Mouse (Mus musculus) intestine, postnatal 0 days (tissue): ENCODE measurements around the gene Vwc2l. TPM values are rescaled to one million over a fixed set of nuclear protein-coding genes. Genes with fewer than 3 reads are reported as not detected.

ENCODE experiments used
- ATAC-seq: fragments of 200-750 bp; cut with Nextera tagmentation; 2 replicates; pipeline ENCODE4 v1.8.0; 2017; ENCODE audit warnings: mild to moderate bottlenecking, moderate TSS enrichment, moderate library complexity
- H3K27ac ChIP-seq: fragments of 300-500 bp; sonication (generic); 2 replicates; pipeline ENCODE4 v1.5.1; 2014; ENCODE audit warnings: mild to moderate bottlenecking, low read depth, low read length, moderate library complexity
- H3K27me3 ChIP-seq: fragments of 300-500 bp; sonication (generic); replicated peaks from 2 replicates; pipeline ENCODE4 v1.6.1; 2014; ENCODE audit warnings: low read length, mixed read lengths; ENCODE audit not compliant: control insufficient read depth, insufficient read depth
- H3K36me3 ChIP-seq: fragments of 300-500 bp; sonication (generic); 2 replicates; pipeline ENCODE4 v1.6.1; 2014; ENCODE audit warnings: mild to moderate bottlenecking, moderate library complexity; ENCODE audit not compliant: control insufficient read depth, insufficient read depth
- H3K4me1 ChIP-seq: fragments of 300-500 bp; sonication (generic); replicated peaks from 2 replicates; pipeline ENCODE4 v1.6.1; 2014; ENCODE audit warnings: antibody characterized with exemption, low read length, mixed read lengths; ENCODE audit not compliant: control insufficient read depth, insufficient read depth
- H3K4me2 ChIP-seq: fragments of 300-500 bp; sonication (generic); replicated peaks from 2 replicates; pipeline ENCODE4 v1.6.1; 2014; ENCODE audit warnings: low read depth, mild to moderate bottlenecking, moderate library complexity
- H3K4me3 ChIP-seq: fragments of 300-500 bp; sonication (generic); 2 replicates; pipeline ENCODE4 v1.5.1; 2014; ENCODE audit warnings: low read depth, low read length
- H3K9ac ChIP-seq: fragments of 300-500 bp; sonication (generic); 2 replicates; pipeline ENCODE4 v1.6.1; 2014; ENCODE audit warnings: mild to moderate bottlenecking, low read depth, low read length
- H3K9me3 ChIP-seq: fragments of 300-500 bp; sonication (generic); 2 replicates; pipeline ENCODE4 v1.6.1; 2016; ENCODE audit warnings: mixed run types; ENCODE audit not compliant: control insufficient read depth
- CTCF ChIP-seq: sonication (generic); IDR thresholded peaks from 2 replicates; pipeline ENCODE4 v1.5.1; 2016; ENCODE audit warnings: low read depth, mild to moderate bottlenecking, control low read depth, antibody characterized with exemption, moderate library complexity
- WGBS: fragments of 180-500 bp; shearing (Covaris S2); extraction: QIAGEN DNeasy Blood & Tissue Kit; methylation state at CpG from one replicate; pipeline ENCODE4 v1.1.7; 2014; 5-methylcytosine and 5-hydroxymethylcytosine counted together
- polyA plus RNA-seq: library from polyadenylated mRNA; unstranded; fragments of >200 nt; fragmentation: Nextera tagmentation; extraction: Ambion mirVana; gene quantifications from 2 replicates; pipeline ENCODE4 v1.2.1, GENCODE M21; 2015

Vwc2l gene
- polyA plus RNA-seq, 1 experiment from 2014 or later = 0.17 TPM

DNA sequence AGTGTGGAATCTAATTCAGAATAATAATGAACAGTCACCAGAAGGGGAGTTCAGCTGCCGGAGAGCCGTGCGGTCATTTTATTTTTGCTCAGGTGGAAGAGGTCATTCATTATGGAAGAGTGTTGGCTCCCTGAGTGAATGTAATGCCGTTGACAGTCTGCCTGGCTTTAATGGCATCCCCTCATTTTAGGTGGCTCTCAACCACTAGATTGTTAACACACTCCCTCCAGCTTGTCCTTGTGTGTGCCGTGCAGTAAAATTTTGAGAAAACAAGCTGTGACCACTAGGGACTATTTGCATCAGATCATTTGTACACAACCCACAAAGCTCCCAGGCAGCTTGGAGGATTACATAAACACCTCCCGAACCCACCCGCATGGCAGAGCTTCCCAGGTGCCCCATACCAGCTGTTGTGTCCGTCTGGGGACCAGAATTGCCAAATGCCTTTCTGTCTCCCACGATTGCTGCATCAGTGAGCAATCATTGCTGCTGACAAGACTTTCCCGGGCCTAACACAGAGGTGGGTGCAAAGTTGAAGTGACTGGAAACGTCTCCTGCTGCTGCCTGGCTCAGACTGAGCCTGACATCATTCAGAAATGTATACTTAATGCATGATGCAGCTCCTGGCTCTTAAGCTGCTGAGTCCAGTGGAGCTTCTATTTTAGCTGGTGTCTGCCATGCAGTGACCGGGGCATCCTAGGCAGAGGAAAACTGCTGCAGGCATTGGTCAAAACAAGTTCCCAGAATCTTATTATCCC lies 126.3 kb downstream of the Vwc2l start:
- Histone ChIP-seq H3K9ac (no peak overlapping the region), H3K27ac (no peak overlapping the region), H3K9me3 (no peaks in the 10 kb centered on the region), H3K36me3 (no peaks in the 10 kb centered on the region), H3K27me3 (no peaks in the 10 kb centered on the region), H3K4me2 (no peak overlapping the region), H3K4me1 (no peaks in the 10 kb centered on the region), H3K4me3 (no peak overlapping the region)
- no peak for TF ChIP-seq CTCF
- no peak for ATAC-seq
- WGBS = 65% methylated on average over 12 of the region's 12 CpGs

DNA sequence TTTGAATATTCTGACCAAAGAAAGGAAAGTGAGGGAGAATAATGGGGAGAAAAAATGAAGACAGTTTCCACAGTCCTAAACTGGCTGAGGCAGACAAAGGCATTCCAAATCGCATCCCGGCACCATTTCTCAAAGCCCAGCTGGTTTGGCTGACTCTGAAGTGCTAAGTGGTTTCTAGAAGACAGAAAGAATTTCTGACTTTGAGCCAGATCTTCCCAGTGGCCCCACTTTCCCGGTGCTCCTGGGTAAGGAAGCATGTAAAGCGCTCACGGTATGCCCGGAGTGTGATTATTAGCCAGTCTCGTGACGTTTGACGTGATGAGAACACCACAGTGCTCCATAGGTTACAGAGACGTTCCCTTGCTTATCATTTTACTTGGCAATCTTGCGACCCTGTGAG lies 127.9 kb downstream of the Vwc2l start:
- no peaks in the 10 kb centered on the region for H3K4me1 ChIP-seq
- no peak overlapping the region for H3K4me2 ChIP-seq
- no peak overlapping the region for H3K4me3 ChIP-seq
- H3K9me3 ChIP-seq = no peaks in the 10 kb centered on the region
- no peak overlapping the region for H3K9ac ChIP-seq
- no peaks in the 10 kb centered on the region for H3K36me3 ChIP-seq
- TF ChIP-seq CTCF = no peak
- no peaks in the 10 kb centered on the region for H3K27me3 ChIP-seq
- H3K27ac ChIP-seq = no peak overlapping the region
- ATAC-seq = no peak
- WGBS = 71% methylated on average over 11 of the region's 11 CpGs

DNA sequence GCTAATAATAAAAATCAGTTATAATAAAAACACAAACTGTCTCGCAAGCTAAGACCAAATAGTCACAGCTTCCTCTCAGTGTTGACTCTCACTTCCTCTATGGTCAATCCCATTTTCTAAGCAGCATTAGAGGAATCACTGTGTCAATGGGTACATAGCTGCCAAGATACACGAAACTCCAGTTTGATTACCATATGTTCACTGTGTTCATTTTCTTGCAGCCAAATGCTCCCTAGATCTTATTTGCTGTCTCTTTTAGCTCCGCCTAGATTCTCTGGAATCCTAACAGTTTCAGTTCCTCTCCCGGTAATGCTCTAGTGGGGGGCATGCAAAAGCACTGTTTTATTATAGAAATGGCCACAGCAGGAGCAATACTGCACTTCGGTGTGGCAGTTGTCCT lies 130.4 kb downstream of the Vwc2l start:
- Histone ChIP-seq H3K27ac (no peak overlapping the region), H3K4me3 (no peak overlapping the region), H3K9me3 (no peaks in the 10 kb centered on the region), H3K4me1 (no peaks in the 10 kb centered on the region), H3K4me2 (no peak overlapping the region), H3K9ac (no peak overlapping the region), H3K27me3 (no peaks in the 10 kb centered on the region), H3K36me3 (no peaks in the 10 kb centered on the region)
- no peak for TF ChIP-seq CTCF
- 61% methylated on average over 5 of the region's 5 CpGs for WGBS
- ATAC-seq = no peak

DNA sequence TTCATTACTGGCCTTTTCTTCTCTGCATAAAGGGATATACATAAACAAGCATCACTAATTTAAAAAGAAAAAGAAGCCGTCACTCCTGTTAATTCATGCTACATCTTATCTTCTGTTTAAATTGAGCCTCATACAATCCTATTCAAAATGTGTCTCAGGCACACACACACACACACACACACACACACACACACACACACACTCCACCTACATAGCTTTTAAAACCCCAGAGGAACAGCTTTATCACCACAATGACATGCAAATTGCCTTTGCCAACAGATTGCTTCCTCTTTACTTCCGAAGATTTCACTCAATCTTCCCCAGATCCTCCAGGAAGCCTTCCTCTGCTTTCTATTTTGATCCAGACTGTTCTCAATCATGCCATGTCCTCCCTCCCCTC lies 136.2 kb downstream of the Vwc2l start:
- Histone ChIP-seq H3K9ac (no peak overlapping the region), H3K4me3 (no peak overlapping the region), H3K4me2 (no peak overlapping the region), H3K36me3 (no peaks in the 10 kb centered on the region), H3K27me3 (no peaks in the 10 kb centered on the region), H3K27ac (no peak overlapping the region), H3K4me1 (no peaks in the 10 kb centered on the region), H3K9me3 (no peaks in the 10 kb centered on the region)
- WGBS = 59% methylated on average over 2 of the region's 2 CpGs
- TF ChIP-seq CTCF = no peak
- no peak for ATAC-seq

DNA sequence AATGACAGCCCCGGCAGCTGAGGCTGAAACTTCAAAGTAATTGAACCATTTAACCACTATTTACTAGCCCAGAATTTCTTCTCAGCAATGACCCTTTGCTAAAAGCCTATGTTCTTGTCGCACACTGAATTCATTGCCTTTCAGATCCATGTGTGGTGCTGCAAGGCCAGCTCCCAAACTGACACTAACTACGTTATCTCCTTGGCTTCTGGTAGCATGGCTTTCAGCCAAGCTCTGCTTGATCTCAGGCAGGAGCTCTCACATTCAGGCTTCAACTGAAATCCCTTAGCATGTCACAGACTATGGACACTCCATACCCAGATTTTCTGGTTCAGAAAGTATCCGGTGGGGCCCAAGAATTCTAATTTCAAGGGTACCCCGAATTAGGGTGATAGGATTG lies 140.6 kb downstream of the Vwc2l start:
- TF ChIP-seq CTCF = no peak
- no peak for ATAC-seq
- Histone ChIP-seq H3K36me3 (no peaks in the 10 kb centered on the region), H3K27me3 (no peaks in the 10 kb centered on the region), H3K4me3 (no peak overlapping the region), H3K4me1 (no peaks in the 10 kb centered on the region), H3K4me2 (no peak overlapping the region), H3K27ac (no peak overlapping the region), H3K9ac (no peak overlapping the region), H3K9me3 (no peaks in the 10 kb centered on the region)
- 76% methylated on average over 5 of the region's 5 CpGs for WGBS

DNA sequence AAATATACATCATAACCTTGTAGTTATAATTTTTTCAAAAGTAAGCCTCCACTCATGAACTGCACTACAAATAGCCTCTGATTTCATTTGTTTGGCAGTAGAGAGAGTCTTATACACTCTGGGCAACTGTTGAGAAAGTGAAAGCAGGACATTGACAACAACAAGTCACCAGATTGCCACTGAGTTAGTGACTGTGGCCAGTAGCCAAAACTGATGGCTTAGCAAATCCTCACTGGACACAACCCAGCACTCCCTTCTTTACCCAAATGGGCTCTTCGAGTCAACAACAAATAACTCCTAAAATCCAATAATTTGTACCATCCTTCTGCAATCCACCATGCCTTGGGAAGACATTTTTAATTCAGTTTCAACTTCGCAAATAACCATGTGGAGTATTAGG lies 155.0 kb downstream of the Vwc2l start:
- no peak overlapping the region for H3K4me3 ChIP-seq
- TF ChIP-seq CTCF = no peak
- no peaks in the 10 kb centered on the region for H3K4me1 ChIP-seq
- no peak overlapping the region for H3K4me2 ChIP-seq
- no peak overlapping the region for H3K27ac ChIP-seq
- H3K36me3 ChIP-seq = no peaks in the 10 kb centered on the region
- H3K27me3 ChIP-seq = no peaks in the 10 kb centered on the region
- no peak overlapping the region for H3K9ac ChIP-seq
- WGBS = 82% methylated on average over 2 of the region's 2 CpGs
- ATAC-seq = no peak
- no peaks in the 10 kb centered on the region for H3K9me3 ChIP-seq
